Mouse (Mus musculus) CD4-positive helper T cell, adult 2 months (primary cell): Measurements from ENCODE around the gene Abca17.

Experiments used
- DNase-seq: peaks from one replicate; pipeline ENCODE4 v3.0.0-alpha.2; 2012; ENCODE audit warnings: low read depth, missing footprints, low spot score

Gene Abca17

DNA sequence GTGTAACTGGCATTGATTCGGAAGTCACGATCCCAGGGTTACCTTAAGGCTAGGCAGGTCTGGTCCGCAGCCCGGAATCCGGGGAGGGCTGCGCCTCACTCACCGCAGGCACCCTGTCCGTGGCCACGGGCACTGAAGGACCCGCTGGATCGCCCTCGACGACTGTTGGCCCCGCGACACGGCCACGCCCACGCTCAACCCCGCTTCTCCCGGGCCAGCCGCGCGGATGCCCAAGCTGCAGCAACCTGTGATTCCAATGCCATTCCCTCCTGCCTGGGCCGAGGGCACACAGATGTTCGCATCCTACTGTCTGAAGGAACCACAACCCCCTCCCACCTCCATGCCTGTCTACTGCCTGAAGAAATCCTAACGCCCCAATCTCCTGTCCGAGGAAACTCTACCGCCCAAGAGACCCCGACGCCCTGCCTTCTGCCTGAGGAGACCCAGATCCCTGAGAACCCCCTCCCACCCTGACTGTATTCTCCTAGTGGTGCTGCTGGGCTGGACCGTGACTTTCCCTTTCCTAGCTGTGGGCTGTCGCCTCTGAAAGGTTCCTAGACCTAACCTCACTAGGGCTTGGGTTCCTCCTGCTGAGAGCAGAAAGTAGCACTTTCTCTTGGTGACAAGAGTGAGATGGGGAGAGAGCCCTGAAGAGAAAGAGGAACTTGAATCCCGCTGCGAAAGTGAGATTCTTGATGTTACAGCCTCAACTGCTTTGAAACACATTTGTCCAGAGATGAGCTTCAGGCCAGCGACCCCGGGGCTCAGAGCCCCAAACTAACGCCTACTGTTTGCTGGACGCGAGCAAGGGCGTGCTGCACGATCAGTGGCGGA, at the start of gene Abca17:
Abca17 (minus strand) TSS at position 143 of the 834 bp plus-strand sequence.
- DNase-seq, result peak; percentile 45

GRCm38 (mm10) chr17:24394456-24394855, 43.6 kb upstream of the Abca17 start:
- no peak for DNase-seq

GRCm38 (mm10) chr17:24393527-24393926, 42.7 kb upstream of the Abca17 start:
- no peak for DNase-seq

DNA sequence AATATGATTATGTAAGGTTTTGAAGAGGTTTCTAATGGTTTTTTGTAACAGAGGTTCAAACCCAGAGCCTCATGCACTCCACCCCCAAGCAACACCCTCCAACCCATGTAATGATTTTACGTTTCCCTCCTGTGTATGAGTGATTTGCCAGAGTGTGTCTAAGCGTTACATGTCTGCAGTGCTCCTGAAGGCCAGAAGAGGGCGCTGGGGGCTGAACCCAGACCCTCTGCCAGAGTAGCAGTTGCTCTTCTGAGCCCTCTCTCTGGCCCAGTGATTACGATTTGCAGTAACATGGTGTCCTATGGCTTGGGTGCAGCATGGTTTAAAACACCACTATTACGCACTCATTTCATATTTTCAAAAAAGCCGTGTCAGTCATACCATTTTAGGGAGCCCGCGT, 40.3 kb upstream of the Abca17 start:
- peak; percentile 15 for DNase-seq

GRCm38 (mm10) chr17:24389865-24390264, 39.0 kb upstream of the Abca17 start:
- peak; percentile 31 for DNase-seq

- no peak for DNase-seq
Measured at GRCm38 (mm10) chr17:24388711-24389110, 37.8 kb upstream of the Abca17 start.

- no peak for DNase-seq
Measured at GRCm38 (mm10) chr17:24383789-24384188, 32.9 kb upstream of the Abca17 start.

DNA sequence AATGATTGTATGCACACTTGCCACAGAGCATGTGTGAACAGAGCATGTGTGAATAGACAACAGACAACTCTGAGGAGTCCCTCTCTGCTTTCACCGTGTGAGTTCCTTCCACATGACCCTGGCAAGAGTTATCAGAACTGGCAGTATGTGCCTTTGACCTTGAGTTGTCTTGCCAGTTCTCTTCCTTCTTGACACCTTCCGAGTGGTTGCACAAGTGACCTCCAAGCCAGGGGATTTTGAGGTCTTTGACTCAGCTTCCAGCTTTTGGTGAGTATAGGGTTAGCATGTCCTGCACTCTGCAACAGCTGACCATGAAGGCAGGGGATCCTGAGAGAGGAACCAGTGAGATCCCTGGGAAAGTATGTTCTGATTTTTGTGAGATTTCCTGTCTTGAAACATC, 27.6 kb upstream of the Abca17 start:
- DNase-seq, result no peak

DNA sequence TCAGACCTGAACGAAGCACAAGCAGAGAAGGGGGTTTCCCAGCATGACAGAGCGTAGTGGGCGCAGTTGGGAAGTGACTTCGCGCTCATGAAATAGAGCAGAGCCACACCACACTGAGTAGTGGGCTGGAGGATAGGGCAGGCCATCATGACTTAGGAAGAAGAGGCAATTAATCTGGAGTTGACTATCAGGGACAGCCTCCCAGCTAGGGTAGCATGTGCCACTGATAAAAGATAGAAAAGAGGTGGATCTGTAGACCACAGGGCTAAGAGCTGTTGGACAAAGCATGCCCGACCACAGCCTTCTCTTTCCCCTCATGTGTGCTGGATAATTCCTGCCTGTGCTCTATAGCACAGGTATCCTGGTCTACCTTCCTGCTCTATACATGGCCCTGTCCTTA, 25.0 kb upstream of the Abca17 start:
- DNase-seq, result no peak

- DNase-seq, result no peak
Measured at GRCm38 (mm10) chr17:24375094-24375712, 24.3 kb upstream of the Abca17 start.

GRCm38 (mm10) chr17:24365863-24366262, 15.0 kb upstream of the Abca17 start:
- no peak for DNase-seq

DNA sequence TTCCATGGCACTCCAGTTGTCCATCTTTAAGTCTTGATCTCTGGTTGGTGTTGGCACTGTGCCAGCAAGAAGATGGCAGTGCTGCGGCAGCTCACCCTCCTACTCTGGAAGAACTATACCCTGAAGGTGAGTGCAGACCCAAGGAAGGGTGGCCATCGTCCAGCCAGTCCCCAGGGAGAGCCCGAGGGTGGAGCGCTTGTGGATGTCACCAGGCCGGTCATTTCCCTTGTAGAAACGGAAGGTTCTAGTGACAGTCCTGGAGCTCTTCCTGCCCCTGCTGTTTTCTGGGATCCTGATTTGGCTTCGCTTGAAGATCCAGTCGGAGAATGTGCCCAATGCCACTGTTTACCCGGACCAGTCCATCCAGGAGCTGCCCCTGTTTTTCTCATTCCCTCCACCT, 13.6 kb upstream of the Abca17 start:
- DNase-seq, result no peak

- no peak for DNase-seq
Measured at GRCm38 (mm10) chr17:24362527-24362926, 11.7 kb upstream of the Abca17 start.

DNA sequence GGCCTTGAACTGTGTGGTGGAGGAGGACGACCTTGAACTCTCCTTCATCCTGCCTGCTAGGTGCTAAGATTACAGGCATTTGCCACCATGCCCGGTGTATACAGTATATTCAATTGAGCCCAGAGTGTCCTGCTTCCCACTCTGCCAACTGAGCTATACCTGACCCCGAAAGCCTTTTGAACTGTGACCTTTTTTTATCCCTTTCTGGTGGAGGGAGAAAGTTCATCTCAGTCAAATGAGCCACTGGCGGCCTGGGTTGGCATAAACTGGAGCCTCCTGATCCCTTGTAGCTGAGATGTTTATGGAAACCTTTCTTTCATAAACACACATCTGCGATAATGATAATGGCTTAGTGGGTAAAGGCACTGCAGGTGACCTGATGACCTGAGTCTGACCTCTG, 10.4 kb upstream of the Abca17 start:
- no peak for DNase-seq

DNA sequence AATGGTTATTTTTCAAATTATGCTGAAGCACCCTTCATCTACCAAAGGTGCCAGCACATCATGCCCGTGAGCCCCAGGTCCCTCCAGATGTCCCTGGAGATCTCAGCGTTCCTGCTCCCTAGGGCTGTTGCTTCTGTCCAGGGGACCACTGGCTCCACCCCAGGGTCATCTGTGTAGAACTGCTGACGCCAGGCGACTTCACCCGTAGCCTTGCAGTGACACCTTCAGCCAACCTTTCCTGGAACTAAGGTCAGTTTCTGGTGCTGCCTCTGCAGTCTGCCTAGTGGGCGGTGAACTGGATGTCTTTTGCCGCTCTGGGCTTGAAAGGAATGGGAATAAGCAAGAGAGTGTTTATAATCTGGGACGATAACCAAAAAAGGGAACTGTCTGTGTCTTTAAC, 10.0 kb upstream of the Abca17 start:
- DNase-seq, result no peak

GRCm38 (mm10) chr17:24359903-24360302, 9.0 kb upstream of the Abca17 start:
- DNase-seq, result no peak

DNA sequence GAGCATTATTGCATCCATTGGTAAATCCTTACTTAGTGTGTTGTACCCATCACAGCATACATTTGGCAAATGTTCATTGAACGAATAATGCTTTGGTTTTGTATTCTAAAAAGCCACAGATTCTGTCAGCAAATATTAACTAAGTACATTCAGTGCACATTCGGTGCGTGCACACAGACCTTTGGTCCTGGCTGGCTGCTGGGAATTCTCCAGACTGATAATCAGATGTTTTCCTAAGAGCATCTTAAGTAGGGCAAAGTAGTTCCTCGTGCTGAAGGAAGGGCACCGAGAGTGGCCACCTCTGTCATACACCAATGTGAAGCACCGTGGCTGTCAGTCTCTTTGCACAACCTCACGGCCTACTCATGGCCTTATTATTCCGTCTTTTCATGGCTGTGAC, 8.1 kb upstream of the Abca17 start:
- no peak for DNase-seq

DNA sequence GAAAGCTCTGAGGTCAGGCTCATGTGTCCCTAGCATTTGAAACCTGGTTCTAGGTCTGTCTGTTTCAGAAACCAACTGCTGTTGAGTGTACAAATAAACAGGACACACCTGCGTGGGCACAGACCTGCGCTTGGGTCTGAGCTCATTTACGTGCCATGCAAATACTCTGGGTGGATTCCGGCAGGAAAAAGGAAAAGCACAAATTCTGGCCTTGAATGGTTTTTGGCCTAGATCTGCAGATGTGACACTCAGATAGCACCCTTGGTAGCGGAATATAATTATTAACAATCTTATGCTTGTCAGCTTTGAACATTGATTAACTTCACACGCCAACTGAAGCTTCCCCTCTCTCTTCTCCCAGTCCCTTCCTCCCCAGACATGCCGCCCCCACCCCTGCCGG, 4.4 kb upstream of the Abca17 start:
- no peak for DNase-seq

GRCm38 (mm10) chr17:24353960-24354359, 3.1 kb upstream of the Abca17 start:
- no peak for DNase-seq

GRCm38 (mm10) chr17:24352370-24353194, 1.7 kb upstream of the Abca17 start:
- DNase-seq, result no peak

GRCm38 (mm10) chr17:24351760-24352357, 991 bp upstream of the Abca17 start, which contains the start of gene Abca3:
Gene Abca3, plus strand, starts transcription at chr17:24351950.
- DNase-seq, result peak; percentile 98

GRCm38 (mm10) chr17:24349176-24349575, 1.7 kb downstream of the Abca17 start:
- peak; percentile 20 for DNase-seq
